Mouse (Mus musculus) urinary bladder, postnatal 14 days (tissue): ENCODE measurements at regions not wholly inside any gene's neighbourhood (a gene's known extent, or its start where the extent isn't known, plus 50 kb on each side); places are given as distances from the start of the nearest gene placed in this dataset.

ENCODE experiments used
- DNase-seq: peaks from one replicate; pipeline ENCODE4 v3.0.0; 2021; ENCODE audit warnings: low spot score

GRCm38 (mm10) chr6:50777827-50778226, 123.6 kb upstream of the Npvf start:
- DNase-seq, result no peak

DNA sequence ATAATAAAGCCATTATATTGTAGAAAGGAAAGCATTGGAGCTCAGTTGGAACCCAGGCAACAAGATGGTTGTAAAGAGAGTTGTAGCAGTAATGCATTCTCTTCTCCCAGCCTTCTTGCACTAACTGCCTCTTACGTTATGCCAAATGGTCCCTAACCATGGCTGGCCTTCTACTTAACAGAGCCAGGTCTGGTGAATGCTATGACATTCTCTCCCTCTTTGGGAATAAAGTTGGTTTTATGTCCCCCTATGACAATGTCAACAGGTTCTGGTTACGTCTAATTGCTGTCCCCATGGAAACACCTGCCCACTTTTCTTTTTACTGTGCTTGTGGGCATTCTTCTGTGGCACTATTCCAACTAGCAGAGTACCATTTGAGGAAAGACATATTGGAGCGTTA, 126.4 kb upstream of the Npvf start:
- DNase-seq, result no peak

DNA sequence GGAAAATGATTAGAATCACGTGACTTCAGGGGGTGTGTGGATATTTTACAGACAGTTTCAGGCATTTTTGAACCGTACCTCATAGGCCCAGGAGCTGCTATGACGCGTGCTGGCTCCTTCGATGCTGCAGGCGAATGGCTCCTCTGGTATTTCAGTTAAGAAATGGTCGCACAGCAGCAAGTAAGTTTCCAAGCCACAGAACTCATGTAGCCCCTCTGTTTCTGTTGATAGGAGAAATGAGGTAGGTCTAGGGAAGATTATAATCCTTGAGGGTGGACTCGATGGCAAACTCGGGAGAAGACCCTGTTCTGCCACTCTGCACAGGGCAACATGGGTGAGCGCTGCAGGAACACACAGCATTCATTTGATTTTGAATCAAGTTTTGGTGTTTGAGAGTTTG, 127.0 kb upstream of the Npvf start:
- DNase-seq, result no peak

GRCm38 (mm10) chr6:50782221-50782620, 128.0 kb upstream of the Npvf start:
- no peak for DNase-seq

GRCm38 (mm10) chr6:50783494-50783893, 129.3 kb upstream of the Npvf start:
- DNase-seq, result no peak

- no peak for DNase-seq
These were observed 130.1 kb upstream of the Npvf start for GRCm38 (mm10) chr6:50784381-50784780.

- no peak for DNase-seq
These were observed 133.4 kb upstream of the Npvf start for GRCm38 (mm10) chr6:50787666-50788065.

GRCm38 (mm10) chr6:50799963-50800362, 145.7 kb upstream of the Npvf start:
- no peak for DNase-seq

DNA sequence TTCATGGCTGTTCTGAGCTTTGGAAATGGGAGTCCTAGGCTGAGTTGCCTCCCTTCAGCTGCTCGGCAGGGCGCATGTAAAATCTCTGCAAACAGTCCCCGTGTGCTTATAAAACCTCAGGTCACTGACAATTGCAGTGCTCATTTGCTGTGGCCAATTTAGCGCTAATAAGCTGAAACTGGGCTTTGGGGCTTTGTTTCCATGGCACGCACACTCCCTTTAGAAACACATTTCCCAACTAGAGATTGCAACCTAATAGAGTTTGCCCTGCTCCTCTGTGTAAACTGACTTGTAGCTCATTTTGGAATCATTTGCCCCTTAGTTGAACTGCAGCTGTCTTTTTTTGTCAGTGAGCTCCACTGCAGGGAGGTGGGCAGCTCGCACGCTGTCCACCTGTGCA, 148.7 kb upstream of the Npvf start:
- DNase-seq, result no peak

DNA sequence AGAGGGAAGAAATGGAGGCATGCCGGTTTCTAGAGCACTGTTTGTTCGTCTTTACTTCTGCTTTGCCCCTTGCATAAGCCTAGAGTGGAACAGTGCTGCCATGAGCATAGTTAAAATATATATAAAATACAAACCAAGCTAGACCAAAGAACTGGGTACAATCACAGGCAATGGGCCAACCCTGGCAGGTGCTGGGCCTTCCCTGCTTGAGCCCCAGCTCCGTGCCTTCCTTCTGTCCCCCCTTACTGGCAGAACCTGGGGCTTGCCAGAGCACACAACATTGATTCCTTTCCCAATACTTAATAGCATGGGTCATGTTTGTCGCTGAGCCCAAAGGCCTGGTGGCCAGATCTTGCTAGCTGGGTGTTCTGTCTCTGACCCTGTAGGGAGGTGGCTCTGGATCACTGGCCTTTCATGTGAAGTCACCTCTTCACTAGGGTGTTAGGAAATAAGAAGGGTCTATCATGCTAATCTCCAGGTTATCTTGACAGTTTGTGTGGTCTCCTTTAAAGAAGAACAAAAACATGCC, 150.3 kb upstream of the Npvf start:
- DNase-seq, result no peak

DNA sequence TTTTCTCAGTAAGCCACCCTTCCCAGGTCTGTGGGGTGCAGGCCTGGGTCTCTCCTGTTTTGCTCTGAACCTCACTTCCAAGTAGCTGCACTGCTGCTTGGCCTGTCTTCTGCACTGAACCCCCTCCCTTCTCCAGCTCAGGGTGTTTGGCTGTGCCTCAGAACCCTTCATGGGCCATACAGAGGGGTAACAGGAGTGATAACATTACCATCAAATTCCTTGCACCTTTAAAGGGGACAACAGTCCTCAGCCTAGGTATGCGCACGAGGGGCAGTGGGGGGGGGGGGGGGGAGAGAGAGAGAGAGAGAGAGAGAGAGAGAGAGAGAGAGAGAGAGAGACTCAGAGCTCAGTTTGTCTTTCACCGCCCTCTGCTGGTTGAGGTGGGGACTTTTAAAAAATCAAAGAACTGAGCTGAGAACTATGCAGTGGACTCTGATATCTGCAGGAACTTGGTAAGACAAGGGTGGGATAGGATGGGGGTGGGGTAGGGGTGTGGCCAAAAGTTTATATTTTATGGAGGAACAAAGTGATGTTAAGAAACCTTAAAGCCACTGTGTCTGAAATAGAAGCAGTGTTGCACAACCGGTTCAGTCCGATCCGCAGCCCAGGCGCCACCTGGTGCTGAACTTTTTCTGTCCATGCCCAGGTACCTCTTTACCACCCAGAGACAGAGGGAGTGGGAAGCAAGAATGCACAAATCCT, 152.3 kb upstream of the Npvf start:
- DNase-seq, result peak; percentile 60

GRCm38 (mm10) chr6:50807187-50808012, 153.2 kb upstream of the Npvf start:
- DNase-seq, result peak; percentile 66

- peak; percentile 84 for DNase-seq
These were observed 153.9 kb upstream of the Npvf start for GRCm38 (mm10) chr6:50808126-50808525.

GRCm38 (mm10) chr6:50808811-50809668, 154.8 kb upstream of the Npvf start:
- no peak for DNase-seq

GRCm38 (mm10) chr6:50809669-50809983, 155.4 kb upstream of the Npvf start:
- no peak for DNase-seq

GRCm38 (mm10) chr6:50814936-50815500, 160.8 kb upstream of the Npvf start:
- DNase-seq, result no peak

DNA sequence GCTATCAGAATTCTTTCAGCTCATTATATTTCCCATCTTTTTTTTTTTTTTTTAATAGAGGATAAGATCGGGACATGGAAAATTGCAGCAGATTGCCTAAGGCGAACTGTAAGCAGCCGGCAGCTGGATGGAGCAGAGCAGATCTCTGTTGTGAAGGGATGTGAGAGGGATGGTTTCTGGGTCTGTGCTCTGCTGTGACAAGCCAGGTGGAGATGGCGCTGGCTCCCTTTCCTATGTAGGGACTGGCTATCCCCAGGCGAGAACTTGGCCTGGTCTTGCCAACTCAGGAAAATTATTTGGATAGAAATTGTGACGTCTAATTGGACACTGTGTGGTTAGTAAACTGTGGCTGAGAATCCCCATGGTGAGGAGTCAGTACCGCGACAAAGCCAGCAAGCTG, 161.3 kb upstream of the Npvf start:
- no peak for DNase-seq

DNA sequence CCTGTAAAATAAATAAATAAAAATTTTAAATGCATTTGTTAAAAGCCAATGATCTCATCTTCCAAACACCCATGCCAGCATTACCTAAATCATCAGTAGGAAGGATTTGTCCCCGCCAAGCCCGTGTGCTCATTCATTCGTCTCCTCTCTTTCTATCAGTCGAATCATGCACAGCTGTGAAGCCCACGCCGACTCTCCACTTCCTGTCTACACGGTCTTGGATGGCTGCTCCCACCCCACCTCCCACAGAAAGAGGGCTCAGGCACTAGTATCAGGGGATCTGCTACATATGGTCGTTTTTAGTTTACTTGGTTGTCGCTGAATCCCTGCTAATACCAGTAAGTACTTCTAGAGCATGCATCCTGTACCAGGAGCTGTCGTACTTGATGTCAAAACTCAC, 163.2 kb upstream of the Npvf start:
- DNase-seq, result no peak

DNA sequence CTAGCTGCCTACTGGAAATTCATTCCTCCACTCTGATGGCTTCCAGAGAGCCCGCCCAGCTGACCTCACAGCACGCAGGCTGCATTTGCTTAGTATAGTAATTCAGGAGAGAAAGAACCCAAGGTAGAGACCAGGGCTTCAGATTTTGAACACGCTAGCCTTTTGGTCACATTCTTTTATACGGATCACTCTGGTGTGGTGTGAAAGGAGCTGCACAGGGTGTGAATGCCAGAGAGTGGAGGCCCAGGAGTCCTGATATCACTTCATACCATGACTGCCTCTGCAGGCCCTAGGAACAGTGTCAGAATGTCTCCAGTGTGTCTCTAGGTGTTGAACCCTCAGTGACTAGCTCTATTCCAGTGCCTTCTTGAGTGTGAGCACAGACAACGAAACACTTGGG, 164.2 kb upstream of the Npvf start:
- DNase-seq, result no peak

GRCm38 (mm10) chr6:50818891-50819541, 164.8 kb upstream of the Npvf start:
- DNase-seq, result peak; percentile 21

DNA sequence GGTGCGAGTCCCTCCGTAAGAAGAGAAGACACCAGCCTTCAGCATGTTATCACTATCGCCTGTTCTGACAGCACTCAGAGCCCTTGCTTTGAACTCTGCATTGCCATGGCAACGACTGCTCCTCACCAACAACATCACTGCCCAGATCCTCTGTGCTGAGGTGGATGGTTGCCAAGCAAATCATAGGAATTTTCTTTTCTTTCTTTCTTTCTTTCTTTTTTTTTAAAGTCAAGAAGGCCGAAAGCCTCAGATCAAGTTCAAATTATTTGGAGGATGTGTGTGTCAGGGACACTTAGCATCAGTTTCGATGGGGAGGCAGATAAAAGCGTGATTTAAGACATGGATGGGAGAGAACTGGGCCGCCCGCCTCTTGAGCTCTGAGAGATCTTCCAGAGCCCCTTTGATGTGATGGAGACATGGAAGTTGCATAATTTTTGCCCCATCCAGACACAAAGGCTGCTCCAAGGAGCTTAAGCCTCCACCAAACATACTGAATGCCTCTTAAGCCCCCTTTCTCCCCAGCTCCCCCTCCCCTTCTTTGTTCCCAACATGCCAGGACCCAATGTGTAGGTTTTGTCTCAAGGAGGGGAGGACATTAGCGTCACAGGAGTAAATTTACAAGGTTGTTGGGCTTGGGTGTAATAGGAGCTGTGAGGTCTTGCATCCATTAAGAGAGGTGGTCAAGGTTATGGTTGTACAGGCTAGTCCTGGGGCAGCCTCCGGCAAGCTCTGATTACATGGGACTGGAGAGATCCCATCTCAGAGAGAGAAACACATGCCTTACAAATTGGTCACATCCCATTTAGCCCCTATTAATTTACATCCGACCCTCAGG, 167.4 kb upstream of the Npvf start:
- no peak for DNase-seq
